Mouse (Mus musculus) cortical plate, adult 2 months (tissue): ENCODE data around the gene Tor4a.

Experiments
- CTCF ChIP-seq: fragments of 200-500 bp; IDR thresholded peaks from 2 replicates; pipeline ENCODE4 v1.5.1; 2011; ENCODE audit warnings: mild to moderate bottlenecking, control low read depth, low read length; ENCODE audit not compliant: insufficient read depth; ENCODE audit errors: extremely low read depth
- POLR2A ChIP-seq: fragments of 200-500 bp; IDR thresholded peaks from 2 replicates; pipeline ENCODE4 v1.6.1; 2011; ENCODE audit warnings: mild to moderate bottlenecking, low read length, control low read depth; ENCODE audit not compliant: insufficient read depth; ENCODE audit errors: extremely low read depth

DNA sequence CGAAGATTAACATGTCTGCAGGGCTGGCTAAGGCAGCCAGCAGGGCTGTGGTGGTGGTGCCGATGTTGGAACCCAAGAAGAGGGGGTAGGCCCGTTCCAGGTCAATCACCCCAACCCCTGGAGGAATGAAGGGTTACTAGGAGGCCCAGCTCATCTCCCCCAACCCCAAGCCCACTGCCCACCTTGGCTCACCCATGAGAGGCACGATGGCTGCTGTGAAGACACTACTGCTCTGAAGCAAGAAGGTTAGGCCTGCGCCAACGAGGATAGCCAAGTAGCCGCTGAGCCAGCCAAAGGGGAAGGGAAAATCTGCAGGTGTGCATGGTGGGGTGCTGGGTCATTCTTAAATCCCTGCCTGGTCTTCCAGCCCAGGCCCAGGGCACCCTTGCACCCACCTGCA is 33.9 kb upstream of the Tor4a start:
- TF ChIP-seq CTCF (no peak), POLR2A (no peak)
